Mouse (Mus musculus) layer of hippocampus, adult 2 months (tissue): Measurements from ENCODE around the gene Rilp. TPM values are rescaled to one million over a fixed set of nuclear protein-coding genes. Genes with fewer than 3 reads are reported as not detected.

Experiments used
- DNase-seq, 2 experiments: peaks; one replicate each; pipeline ENCODE4 v3.0.0; 2022; ENCODE audit warnings: low spot score in 2 of 2
- H3K27ac ChIP-seq: fragments of 200-600 bp; 2 replicates; pipeline ENCODE4 v1.8.1; 2022
- H3K4me3 ChIP-seq: fragments of 200-600 bp; 2 replicates; pipeline ENCODE4 v1.8.1; 2022; ENCODE audit warnings: mild to moderate bottlenecking
- CTCF ChIP-seq: fragments of 200-600 bp; conservative IDR thresholded peaks from 2 replicates; pipeline ENCODE4 v1.8.1; 2022; ENCODE audit warnings: antibody characterized with exemption, mild to moderate bottlenecking, moderate library complexity
- total RNA-seq, 2 experiments: library from RNA; stranded (reverse); gene quantifications; 2 replicates each; pipeline ENCODE4 v1.2.3; 2021

The Rilp gene
- total RNA-seq, 2 experiments from 2014 or later, result 1.6 to 1.7 TPM

GRCm38 (mm10) chr11:75510627-75510993 lies 716 bp downstream of the Rilp start:
- Histone ChIP-seq H3K27ac (peak overlapping the region; percentile 89), H3K4me3 (peak overlapping the region; percentile 67)
- peak; percentile 87 to 92 for DNase-seq
- peak; percentile 91 for TF ChIP-seq CTCF

GRCm38 (mm10) chr11:75511213-75511612 lies 1.3 kb downstream of the Rilp start:
- H3K27ac ChIP-seq, result peak overlapping the region; percentile 89; the same call in 1 of the 2 replicates
- no peak overlapping the region for H3K4me3 ChIP-seq
- DNase-seq, result no peak
- TF ChIP-seq CTCF, result no peak

DNA sequence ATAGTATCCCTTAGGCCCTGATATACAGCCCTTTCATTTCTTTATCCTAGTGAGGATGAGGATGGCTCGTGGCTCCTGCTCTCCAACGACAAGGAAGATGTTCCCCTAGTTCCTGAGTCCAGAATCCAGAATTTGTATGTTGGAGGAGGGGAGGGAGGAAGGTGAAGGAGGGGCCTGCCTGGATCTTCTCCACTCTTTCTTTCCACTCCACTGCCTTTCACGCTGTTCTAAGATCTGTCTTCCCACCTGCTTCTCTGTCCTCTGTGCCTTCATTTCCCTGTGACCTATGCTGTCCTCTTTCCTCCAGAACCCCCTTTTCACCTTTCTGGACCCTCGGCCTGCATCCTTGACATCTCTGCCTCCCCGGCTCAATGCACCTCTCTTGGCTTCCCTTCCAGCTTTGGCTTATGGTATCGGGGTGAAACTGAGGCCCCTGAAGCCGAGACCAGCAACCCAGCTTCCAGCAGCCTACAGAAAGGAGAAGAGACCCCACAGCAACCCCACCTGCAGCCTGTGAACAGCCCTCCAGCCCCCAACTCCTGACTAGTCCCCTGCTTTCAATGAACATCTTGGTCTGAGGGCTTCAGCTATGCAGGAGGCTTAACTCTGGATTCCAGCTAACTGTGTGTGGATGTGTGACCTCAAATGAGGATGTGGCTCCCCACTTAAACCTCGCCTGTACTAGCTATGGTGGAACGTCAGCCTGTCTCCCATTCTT lies 2.6 kb downstream of the Rilp start:
- peak overlapping the region; percentile 23; the same call in 1 of the 2 replicates for H3K27ac ChIP-seq
- TF ChIP-seq CTCF, result no peak
- no peak for DNase-seq
- no peak overlapping the region for H3K4me3 ChIP-seq

- no peak for TF ChIP-seq CTCF
- Histone ChIP-seq H3K27ac (peak within 1 kb of the TSS; percentile 23; the same call in 1 of the 2 replicates), H3K4me3 (peak within 1 kb of the TSS; percentile 13; the same call in 1 of the 2 replicates)
- DNase-seq, result no peak
These were observed 3.4 kb downstream of the Rilp start, which contains the start of gene Scarf1 for GRCm38 (mm10) chr11:75513336-75513735. TSS of gene Scarf1 (plus strand) at chr11:75513540.

- DNase-seq, result no peak
- no peak overlapping the region for H3K4me3 ChIP-seq
- no peak for TF ChIP-seq CTCF
- no peak overlapping the region for H3K27ac ChIP-seq
These were observed 5.3 kb downstream of the Rilp start for GRCm38 (mm10) chr11:75515186-75515585.

DNA sequence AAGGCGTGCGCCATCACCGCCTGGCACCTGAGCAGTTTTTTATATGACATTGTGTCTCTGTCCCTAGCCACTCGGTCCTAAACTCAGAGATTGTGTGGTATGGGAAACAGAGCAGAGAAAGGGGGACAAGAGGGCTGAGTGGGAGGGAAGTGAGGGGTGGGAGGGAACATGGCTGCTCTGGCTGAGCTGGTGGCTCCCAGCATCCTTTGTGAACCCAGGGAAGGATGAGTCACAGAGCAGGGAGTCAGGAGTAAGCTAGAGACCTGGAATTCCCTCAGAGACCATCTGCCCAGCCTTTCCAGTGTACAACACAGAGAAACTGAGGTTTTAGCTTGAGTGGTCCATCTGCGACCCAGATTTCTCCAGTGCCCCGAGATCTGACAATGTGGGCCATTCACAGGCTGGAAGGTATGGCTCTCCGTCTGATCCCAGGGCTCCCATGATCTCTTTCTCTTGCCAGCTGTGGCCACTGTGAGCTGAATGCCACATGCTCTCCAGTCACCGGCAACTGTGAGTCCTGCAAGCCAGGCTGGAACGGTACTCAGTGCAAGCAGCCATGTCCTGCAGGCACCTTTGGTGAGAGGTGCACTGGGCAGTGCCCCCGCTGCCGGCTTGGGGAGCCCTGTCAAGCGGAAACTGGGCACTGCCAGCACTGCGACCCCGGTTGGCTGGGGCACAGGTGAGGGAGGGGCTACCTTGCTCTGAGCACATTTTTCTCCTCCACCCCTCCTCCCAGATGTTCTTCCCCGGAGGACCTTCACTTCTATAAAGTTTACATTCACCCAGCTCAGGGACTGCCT lies 10.1 kb downstream of the Rilp start:
- no peak overlapping the region for H3K27ac ChIP-seq

GRCm38 (mm10) chr11:75521609-75522008 lies 11.7 kb downstream of the Rilp start:
- DNase-seq, result no peak
- no peak for TF ChIP-seq CTCF
- H3K27ac ChIP-seq, result no peak overlapping the region
- H3K4me3 ChIP-seq, result no peak overlapping the region

More for the DNA sequence above, 10.1 kb downstream of the Rilp start:
- H3K4me3 ChIP-seq, result no peak overlapping the region
- no peak for DNase-seq
- no peak for TF ChIP-seq CTCF

DNA sequence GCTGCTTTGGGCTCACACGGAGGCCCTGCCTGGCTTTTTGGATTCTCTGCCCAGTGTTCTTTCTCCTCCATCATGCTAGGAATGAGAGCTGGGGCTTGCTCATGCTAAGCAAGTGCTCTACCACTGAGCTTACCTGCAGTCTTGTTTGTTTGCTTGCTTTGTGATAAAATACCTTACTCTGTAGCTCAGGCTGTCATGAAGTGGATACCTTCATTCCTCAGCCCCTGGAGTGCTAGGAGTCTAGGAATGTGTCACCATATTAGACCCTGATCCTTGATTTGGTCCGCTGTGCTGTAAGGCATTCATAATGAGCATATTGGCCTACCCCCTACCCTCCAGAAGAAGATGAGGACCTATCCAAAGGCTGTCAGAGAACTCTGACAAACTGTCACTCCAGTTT lies 12.9 kb downstream of the Rilp start:
- Histone ChIP-seq H3K27ac (no peak overlapping the region), H3K4me3 (no peak overlapping the region)
- no peak for DNase-seq
- TF ChIP-seq CTCF, result no peak

DNA sequence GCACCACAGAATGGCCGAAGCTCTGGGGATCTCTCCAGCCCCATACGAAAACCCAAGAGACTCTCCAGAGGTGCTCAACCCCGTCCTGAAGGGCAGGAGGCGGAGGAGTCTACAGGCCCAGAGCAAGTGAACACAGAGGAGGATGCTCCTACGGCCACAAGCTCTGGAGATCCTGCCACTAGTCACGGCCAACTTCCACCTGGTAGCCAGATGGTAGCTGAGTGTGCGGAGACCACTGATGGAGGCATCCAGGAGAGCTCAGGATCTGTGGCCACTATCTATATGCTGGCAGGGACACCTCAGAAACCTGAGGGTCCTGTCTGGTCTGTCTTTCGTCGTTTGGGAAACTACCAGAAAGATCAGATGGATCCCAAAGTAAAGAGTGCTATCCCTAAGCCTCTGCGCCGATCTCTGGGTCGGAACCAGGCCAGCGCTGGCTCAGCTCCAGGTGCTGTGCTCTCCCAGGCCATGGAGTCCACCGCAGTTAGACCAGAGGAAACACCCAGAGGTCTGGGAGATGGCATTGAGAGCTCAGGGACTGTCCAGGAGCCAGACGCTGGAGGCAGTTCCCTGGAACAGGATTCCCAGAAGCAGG lies 15.7 kb downstream of the Rilp start:
- Histone ChIP-seq H3K27ac (no peak overlapping the region), H3K4me3 (no peak overlapping the region)
- no peak for TF ChIP-seq CTCF
- DNase-seq, result no peak

DNA sequence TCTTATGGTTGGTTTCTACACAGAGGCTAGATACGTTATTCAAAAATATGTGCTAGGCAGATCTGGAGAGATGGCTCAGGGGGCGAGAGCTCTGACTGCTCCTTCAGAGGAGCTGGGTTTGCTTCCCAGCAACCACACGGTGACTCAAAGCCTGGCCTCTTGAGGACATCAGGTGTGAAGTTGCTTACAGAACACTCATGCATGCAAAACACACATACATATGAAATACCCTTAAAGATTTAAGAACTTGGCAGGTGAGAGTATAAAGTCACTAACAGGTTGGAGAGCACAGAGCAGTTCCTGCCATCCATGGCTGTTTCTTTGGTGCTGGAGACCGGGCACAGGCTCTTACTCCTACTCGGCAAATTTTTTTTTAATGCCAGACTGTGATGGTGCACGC lies 17.0 kb downstream of the Rilp start:
- no peak overlapping the region for H3K27ac ChIP-seq
- no peak for DNase-seq
- TF ChIP-seq CTCF, result no peak
- H3K4me3 ChIP-seq, result no peak overlapping the region

DNA sequence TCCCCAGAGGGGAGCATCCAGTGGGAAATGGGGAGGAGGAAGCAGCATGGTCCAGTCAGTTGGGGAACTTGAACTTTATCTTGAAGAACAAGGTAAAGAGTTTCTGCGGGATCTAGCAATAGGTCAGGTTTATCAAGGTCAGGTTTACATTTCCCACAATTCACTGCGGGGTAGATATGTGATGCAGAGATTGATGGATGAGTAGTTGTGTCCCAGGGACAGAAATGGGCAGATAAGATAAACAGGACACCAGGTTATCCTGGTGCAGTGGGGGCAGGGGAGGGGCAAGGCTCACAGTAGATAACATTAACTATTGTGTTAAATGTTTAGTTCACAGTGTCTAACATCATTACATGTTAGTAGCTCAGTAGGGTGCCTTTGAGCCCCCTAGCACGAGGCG lies 19.9 kb downstream of the Rilp start:
- Histone ChIP-seq H3K27ac (no peak overlapping the region), H3K4me3 (no peak overlapping the region)
- DNase-seq, result no peak
- TF ChIP-seq CTCF, result no peak

GRCm38 (mm10) chr11:75530325-75530724 lies 20.4 kb downstream of the Rilp start:
- Histone ChIP-seq H3K4me3 (peak overlapping the region; percentile 65), H3K27ac (peak overlapping the region; percentile 99)
- peak; percentile 94 to 100 for DNase-seq
- TF ChIP-seq CTCF, result peak; percentile 99

GRCm38 (mm10) chr11:75530845-75531373 lies 21.0 kb downstream of the Rilp start:
- peak overlapping the region; percentile 99 for H3K27ac ChIP-seq
- DNase-seq, result no peak
- no peak for TF ChIP-seq CTCF
- H3K4me3 ChIP-seq, result peak overlapping the region; percentile 65
